Mouse (Mus musculus) heart, postnatal 0 days (tissue): ENCODE data around the gene Ptprj.

Experiments used
- CTCF ChIP-seq: IDR thresholded peaks from 2 replicates; pipeline ENCODE4 v1.5.1; 2016; ENCODE audit warnings: antibody characterized with exemption, control low read depth, low read depth
- EP300 ChIP-seq: IDR thresholded peaks from 2 replicates; pipeline ENCODE4 v1.6.1; 2016; ENCODE audit warnings: antibody characterized with exemption, low read depth

DNA sequence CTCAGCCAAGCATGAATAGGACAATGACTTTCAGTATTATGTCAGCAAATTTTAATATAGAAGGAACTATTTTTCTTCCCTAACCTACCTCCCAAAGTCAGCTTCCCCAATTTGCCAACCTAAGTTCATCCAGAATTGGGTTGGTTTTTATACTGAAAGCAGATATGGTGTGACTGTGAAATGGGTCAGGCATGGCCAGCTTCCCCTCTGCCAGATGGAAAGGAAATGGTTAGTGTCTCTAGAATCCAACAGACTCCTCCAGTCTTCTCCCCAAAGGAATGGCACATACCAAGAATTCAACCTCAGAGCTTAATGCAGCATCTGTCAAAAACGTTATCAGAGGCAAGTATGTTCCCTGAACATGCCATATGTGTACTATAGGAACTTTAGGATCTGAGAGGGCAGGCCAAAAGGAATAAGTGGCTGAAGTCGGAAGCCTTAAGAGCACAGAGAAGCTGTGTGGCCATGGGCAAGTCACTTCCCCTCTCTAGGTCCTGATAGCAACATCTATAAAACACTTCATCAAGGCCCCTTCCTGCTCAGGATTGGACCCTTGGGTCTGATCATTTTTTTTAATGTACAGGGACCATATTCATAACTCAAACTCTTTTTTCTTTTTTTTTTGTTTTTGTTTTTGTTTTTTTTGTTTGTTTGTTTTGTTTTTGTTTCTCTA is 21.3 kb downstream of the Ptprj start:
- TF ChIP-seq CTCF (no peak), EP300 (no peak)
